Mouse (Mus musculus): ENCODE results near the gene Lpar2. TPM values are rescaled to one million over a fixed set of nuclear protein-coding genes. Genes with fewer than 3 reads are reported as not detected.

Lpar2 gene
- total and polyA plus RNA-seq, 3 experiments, result 0.77 to 2.8 TPM; not detected in 1

DNA sequence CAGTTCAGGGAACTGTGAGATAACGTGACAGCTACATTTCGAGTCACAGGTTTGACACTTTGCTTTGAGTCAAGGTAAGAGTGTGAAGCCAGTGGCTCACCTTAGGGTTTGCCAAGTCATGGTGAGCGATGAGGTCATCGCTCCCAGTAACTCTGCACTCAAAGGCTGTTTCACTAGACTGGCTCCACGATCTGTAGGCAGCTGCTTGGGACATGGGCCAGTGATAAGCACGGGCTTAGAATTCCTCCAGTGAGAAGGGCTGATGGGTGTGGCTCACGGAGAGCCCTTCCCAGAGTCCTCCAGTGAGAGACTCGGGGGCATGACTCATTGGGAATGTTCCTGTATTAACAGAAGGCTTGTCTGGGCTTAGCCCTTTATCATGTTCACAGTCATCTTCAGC lies 26.7 kb downstream of the Lpar2 start:
- H3K27ac ChIP-seq (ENCODE audit: control insufficient read depth, low read depth, low read length), result no peak overlapping the region
- no peaks in the 10 kb centered on the region for H3K27me3 ChIP-seq (ENCODE audit: control insufficient read depth in 1 of 2, insufficient read depth in 2 of 2, low read length in 2 of 2)
- TF ChIP-seq MXI1 (IDR thresholded peaks at IDR 0.05; ENCODE audit: low read depth, low read length) (no peak), TBP (IDR thresholded peaks at IDR 0.05; ENCODE audit: low read depth, low read length) (no peak), ETS1 (IDR thresholded peaks at IDR 0.05; ENCODE audit: low read depth, low read length) (no peak; the same call in 1 of the 2 replicates), MAX (IDR thresholded peaks at IDR 0.05; ENCODE audit: low read length) (no peak), NELFE (IDR thresholded peaks at IDR 0.05; ENCODE audit: low read depth, low read length) (no peak), GATA1 (IDR thresholded peaks at IDR 0.05; ENCODE audit: low read depth, low read length) (no peak), SMC3 (IDR thresholded peaks at IDR 0.05; ENCODE audit: low read depth, low read length) (no peak), RCOR1 (IDR thresholded peaks at IDR 0.05; ENCODE audit: low read depth, low read length) (no peak), ZMIZ1 (IDR thresholded peaks at IDR 0.05; ENCODE audit: low read depth, low read length) (no peak), NRF1 (IDR thresholded peaks at IDR 0.05; ENCODE audit: insufficient read depth, low read depth, low read length, poor library complexity, severe bottlenecking) (no peak), CHD1 (IDR thresholded peaks at IDR 0.05; ENCODE audit: low read depth, low read length) (no peak), SIN3A (IDR thresholded peaks at IDR 0.05; ENCODE audit: low read length) (no peak), HCFC1 (IDR thresholded peaks at IDR 0.05; ENCODE audit: low read depth, low read length) (no peak), MAFK (IDR thresholded peaks at IDR 0.05; ENCODE audit: borderline replicate concordance, low read depth, low read length) (no peak), POLR2A (IDR thresholded peaks at IDR 0.05; ENCODE audit: control insufficient read depth in 1 of 2, insufficient read depth in 1 of 2, low read depth in 1 of 2, low read length in 2 of 2, poor library complexity in 1 of 2) (no peak), MAZ (IDR thresholded peaks at IDR 0.05; ENCODE audit: low read depth, low read length) (no peak), KAT2A (conservative IDR thresholded peaks at IDR 0.05; ENCODE audit: low read depth, low read length) (no peak), GABPA (IDR thresholded peaks at IDR 0.05; ENCODE audit: low read depth, low read length) (no peak)
- no peak overlapping the region for H3K4me3 ChIP-seq (ENCODE audit: control insufficient read depth in 1 of 2, insufficient read depth in 1 of 2, low read depth in 2 of 2, low read length in 2 of 2)
- peaks cover 0 to 6% of the 10 kb centered on the region in 2 experiments; a peak in 2 of 4 replicates for H3K36me3 ChIP-seq (ENCODE audit: control insufficient read depth in 1 of 2, insufficient read depth in 2 of 2, low read length in 2 of 2)
- H3K4me1 ChIP-seq (ENCODE audit: control insufficient read depth in 1 of 2, insufficient read depth in 2 of 2, low read length in 2 of 2), result peaks cover 0 to 9% of the 10 kb centered on the region in 2 experiments; a peak in 2 of 4 replicates
- no peaks in the 10 kb centered on the region for H3K9me3 ChIP-seq (replicated peaks; ENCODE audit: insufficient read depth, low read length)
- no peaks in the 10 kb centered on the region for H3K79me2 ChIP-seq (ENCODE audit: control insufficient read depth, insufficient read depth, low read length, poor library complexity)
- peak; percentile 35 for DNase-seq (ENCODE audit: low read depth, low spot score)
- no peak overlapping the region for H3K9ac ChIP-seq (ENCODE audit: control insufficient read depth, low read depth, low read length, poor library complexity, severe bottlenecking)

DNA sequence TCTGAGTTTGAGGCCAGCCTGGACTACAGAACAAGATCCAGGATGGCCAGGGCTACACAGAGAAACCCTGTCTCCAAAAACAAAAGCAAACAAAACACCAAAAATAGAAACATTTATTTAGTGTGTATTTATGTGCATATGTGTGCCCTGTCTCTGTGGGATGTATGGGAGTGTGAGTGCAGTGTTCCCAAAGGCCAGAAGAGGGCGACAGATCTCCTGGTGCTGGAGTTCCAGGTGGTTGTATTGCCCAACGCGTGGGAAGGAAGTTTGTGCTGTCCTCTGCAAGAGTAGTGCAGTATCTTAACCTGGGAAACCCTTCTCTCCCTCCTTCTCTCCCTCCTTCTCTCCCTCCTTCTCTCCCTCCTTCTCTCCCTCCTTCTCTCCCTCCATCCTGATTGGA lies 27.7 kb downstream of the Lpar2 start:
- Histone ChIP-seq H3K27ac (ENCODE audit: control insufficient read depth, low read depth, low read length) (no peak overlapping the region), H3K9ac (ENCODE audit: control insufficient read depth, low read depth, low read length, poor library complexity, severe bottlenecking) (no peak overlapping the region), H3K79me2 (ENCODE audit: control insufficient read depth, insufficient read depth, low read length, poor library complexity) (no peaks in the 10 kb centered on the region), H3K36me3 (ENCODE audit: control insufficient read depth in 1 of 2, insufficient read depth in 2 of 2, low read length in 2 of 2) (peaks cover 0 to 6% of the 10 kb centered on the region in 2 experiments; a peak in 2 of 4 replicates), H3K27me3 (ENCODE audit: control insufficient read depth in 1 of 2, insufficient read depth in 2 of 2, low read length in 2 of 2) (no peaks in the 10 kb centered on the region), H3K9me3 (replicated peaks; ENCODE audit: insufficient read depth, low read length) (no peaks in the 10 kb centered on the region), H3K4me1 (ENCODE audit: control insufficient read depth in 1 of 2, insufficient read depth in 2 of 2, low read length in 2 of 2) (peaks cover 0 to 9% of the 10 kb centered on the region in 2 experiments; a peak in 2 of 4 replicates), H3K4me3 (ENCODE audit: control insufficient read depth in 1 of 2, insufficient read depth in 1 of 2, low read depth in 2 of 2, low read length in 2 of 2) (no peak overlapping the region)
- TF ChIP-seq SMC3 (IDR thresholded peaks at IDR 0.05; ENCODE audit: low read depth, low read length) (peak; percentile 30), MYC (IDR thresholded peaks at IDR 0.05; ENCODE audit: low read depth, low read length) (no peak), CTCF (IDR thresholded peaks at IDR 0.05 in 2 of 3, conservative IDR thresholded peaks at IDR 0.05 in 1 of 3; ENCODE audit: control insufficient read depth in 1 of 3, insufficient read depth in 1 of 3, low read depth in 2 of 3, low read length in 3 of 3, poor library complexity in 1 of 3, severe bottlenecking in 1 of 3) (peak; percentile 44 to 47 (median 46))
- peak; percentile 57 for DNase-seq (ENCODE audit: low read depth, low spot score)

Data from MEL (cell line).